Mouse (Mus musculus): ENCODE measurements around the gene Ccdc65.

The Ccdc65 gene

DNA sequence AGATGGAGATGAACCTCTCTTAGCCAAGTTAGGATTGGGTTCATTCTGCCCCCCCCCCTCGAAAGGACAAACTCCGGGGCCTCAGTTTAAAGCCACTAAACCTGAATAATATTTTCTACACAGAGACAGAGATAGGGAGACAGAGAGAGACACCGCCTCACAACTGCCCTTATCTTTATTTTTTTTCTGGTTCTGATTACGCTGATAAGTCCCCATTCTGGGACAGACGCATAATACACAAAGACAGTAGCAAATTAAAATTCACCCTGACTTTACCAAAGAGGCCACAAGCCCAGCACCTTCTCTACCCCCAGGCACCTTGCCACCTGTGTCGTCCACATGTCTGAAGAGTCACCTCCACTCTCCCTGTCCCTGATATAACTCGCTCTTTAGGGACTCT is 26.4 kb upstream of the Ccdc65 start:
- ChIA-PET CTCF (interaction anchor here in 1 of 4 experiments (0.7 kb wide), 1 partner anchor 629 kb away, joined by 3 read pairs; no protein-coding TSS in a partner anchor), POLR2A (interaction anchor here in 1 of 4 experiments (0.9 kb wide), 1 partner anchor 14 kb away, joined by 3 read pairs; no protein-coding TSS in a partner anchor)

DNA sequence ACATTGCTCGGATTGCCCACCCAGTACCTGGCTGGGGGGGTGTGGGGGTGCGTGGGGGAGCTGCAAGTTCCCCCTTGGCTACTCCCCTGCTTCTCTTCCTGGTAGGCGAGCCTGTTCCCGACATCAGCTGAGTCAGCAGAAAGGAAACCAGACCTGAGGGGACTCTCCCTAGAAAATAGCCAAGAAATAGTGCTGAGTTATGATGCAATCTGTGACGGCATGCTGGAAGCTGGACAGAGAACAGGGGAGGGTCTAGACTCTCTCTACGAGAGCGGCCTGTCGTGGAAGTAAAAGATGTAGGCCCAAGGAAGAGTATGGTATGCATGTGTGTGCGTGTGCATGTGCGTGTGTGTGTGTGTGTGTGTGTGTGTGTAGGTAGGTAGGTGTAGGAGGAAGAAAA is 24.8 kb upstream of the Ccdc65 start:
- POLR2A ChIA-PET = interaction anchor here in 2 of 4 experiments (0.6 to 0.9 kb wide), 2 partner anchors 44 to 93 kb away, joined by 3 read pairs; no protein-coding TSS in a partner anchor
- CTCF ChIA-PET = interaction anchor here in 1 of 4 experiments (0.6 kb wide), 1 partner anchor 12 kb away, joined by 3 read pairs; no protein-coding TSS in a partner anchor

DNA sequence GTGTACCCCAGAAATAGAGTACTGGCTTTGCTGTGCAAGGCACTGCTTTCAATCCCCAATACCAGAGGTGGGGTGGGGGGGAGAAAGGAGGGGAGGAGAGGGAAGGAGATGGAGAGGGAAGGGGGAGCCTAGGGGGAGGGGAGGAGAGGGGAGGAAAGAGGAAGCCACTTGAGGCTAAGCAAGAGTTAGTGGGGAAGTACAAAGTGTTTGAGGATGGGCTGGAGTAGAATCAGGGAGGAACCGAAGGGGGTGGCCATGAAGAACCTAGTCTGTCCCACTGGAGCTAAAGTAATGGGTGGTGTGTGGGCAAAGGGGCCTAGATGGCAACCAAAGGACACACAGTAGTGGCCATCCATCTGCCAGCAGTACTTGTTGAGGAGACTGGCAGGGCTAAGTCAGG is 24.3 kb upstream of the Ccdc65 start:
- ChIA-PET POLR2A (interaction anchor here in 2 of 4 experiments (0.6 to 0.9 kb wide), 2 partner anchors 44 to 93 kb away, joined by 3 read pairs; no protein-coding TSS in a partner anchor), CTCF (interaction anchor here in 1 of 4 experiments (0.6 kb wide), 1 partner anchor 12 kb away, joined by 3 read pairs; no protein-coding TSS in a partner anchor)

DNA sequence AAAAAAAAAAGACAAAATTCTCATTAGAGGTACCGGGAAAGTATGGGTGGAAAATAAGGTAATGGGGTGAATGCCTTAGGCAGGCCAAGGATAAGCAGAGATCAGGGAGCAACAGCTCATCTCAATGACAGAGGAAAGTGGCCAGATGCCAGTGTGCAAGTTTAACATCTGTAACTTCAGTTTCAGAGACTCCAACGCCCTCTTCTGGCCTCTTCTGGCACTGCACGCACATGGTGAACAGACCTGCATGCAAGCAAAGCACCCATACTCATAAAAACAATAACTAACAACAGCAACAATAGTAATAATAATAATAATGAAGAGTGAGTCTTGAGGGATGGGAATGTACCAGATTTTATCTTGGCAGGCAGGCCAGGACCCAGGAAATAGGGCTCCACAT is 22.1 kb upstream of the Ccdc65 start:
- ChIA-PET POLR2A (interaction anchor here in 3 of 4 experiments (0.6 to 2.5 kb wide), 7 partner anchors 8 to 36 kb away, joined by 3 to 11 read pairs (median 3); partner anchors contain the start of gene Rnd1 (in 3 of the 3)), CTCF (interaction anchor here in 3 of 4 experiments (0.6 to 1.5 kb wide), 11 partner anchors 9 to 1352 kb away, joined by 3 to 7 read pairs (median 3); partner anchors contain the start of genes Adcy6 (in 1 of the 3), Cacnb3 (in 1 of the 3) and Ccdc65 (in 1 of the 3))

DNA sequence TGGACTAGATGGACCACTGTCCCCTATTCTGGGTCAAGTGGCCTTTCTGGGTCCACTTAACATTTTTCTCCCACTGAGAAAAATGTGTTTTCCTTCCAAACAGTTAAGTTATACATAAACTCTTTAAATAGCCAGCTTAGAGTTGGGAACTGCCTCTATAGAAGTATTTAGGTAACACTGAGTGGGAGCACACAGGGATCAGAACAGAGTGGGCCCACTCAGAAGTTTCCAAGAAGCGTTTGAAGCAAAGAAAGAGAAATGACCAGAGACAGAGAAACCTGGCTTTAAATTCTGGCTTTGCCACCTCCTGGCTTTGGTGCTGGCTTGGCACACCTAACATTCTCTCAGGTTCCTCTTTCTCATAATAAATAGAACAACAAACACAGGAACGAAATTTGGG is 18.3 kb upstream of the Ccdc65 start:
- ChIA-PET POLR2A (no interaction called here), CTCF (interaction anchor here in 1 of 4 experiments (2.2 kb wide), 1 partner anchor 10 kb away, joined by 9 read pairs; no protein-coding TSS in a partner anchor)

DNA sequence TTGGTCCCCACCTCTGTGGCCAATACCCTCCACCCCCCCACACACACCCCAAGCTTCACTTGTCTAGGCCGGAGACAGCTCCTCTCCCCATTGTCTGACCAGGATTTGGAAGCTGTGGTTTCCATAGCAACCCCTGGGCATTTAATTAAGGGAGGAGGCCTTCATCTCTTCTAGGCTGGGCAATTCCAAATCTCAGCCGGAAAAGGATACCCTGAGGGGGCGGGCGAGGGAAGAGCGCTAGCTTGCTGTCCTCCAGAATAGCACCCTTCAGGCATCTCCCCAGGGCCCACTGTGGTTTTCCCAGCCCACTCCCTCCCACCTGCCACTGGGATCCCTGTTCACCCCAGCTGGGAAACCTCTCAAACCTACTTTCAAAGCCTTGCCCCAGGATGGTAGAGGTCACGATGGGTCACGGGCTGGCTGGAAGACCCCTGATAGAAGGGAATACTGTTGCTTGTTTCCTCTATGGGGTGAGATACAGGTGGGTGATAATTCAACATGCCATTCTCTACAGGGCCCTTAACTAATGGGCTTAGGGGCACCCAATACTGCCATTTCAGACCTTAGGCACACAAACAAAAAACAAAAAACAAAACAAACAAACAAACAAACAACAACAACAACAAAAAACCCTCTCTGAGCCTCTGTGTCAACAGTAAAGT is 16.4 kb upstream of the Ccdc65 start:
- ChIA-PET POLR2A (interaction anchor here in 3 of 4 experiments (0.7 to 1.9 kb wide), 11 partner anchors 8 to 170 kb away, joined by 3 to 11 read pairs (median 3); partner anchors contain the start of genes Rnd1 (in 3 of the 3) and Fkbp11 (in 1 of the 3)), CTCF (interaction anchor here in 3 of 4 experiments (0.6 to 2.5 kb wide), 11 partner anchors 8 to 207 kb away, joined by 3 to 10 read pairs (median 4); partner anchors contain the start of genes Ccdc65 (in 2 of the 3) and Dhh (in 1 of the 3))

DNA sequence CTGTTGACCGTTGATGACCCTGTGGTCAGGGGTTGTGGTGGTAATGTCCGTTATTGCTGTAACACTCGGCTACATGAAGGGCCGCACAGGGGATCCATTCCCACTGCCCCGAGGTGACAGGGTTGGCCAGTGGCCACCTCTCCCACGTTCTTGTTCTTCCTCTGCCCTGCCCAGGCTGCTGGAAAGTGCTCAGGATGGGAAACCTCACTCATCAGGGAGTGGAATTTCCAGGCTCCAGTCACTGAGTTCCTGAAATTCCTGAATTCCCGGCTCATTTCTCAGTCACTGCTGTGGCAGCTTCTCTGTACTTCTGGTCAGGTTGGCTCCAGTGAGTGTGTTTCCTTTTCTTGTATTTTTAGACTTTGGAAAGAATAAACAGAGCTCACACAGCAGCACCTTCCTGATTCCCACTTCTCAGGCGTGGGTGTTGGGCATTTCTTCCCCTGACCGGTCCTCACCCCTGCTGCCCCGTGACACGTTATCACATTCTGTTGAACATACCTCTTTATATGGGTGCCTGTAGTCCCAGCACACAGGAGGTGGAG is 15.8 kb upstream of the Ccdc65 start:
- POLR2A ChIA-PET = interaction anchor here in 2 of 4 experiments (0.6 to 1.7 kb wide), 3 partner anchors 15 to 19 kb away, joined by 3 to 5 read pairs (median 5); partner anchors contain the start of gene Rnd1 (in 1 of the 2)
- CTCF ChIA-PET = interaction anchor here in 2 of 4 experiments (1.0 to 2.5 kb wide), 3 partner anchors 16 to 60 kb away, joined by 3 to 9 read pairs (median 6); partner anchors contain the start of gene Ccdc65 (in 1 of the 2)

DNA sequence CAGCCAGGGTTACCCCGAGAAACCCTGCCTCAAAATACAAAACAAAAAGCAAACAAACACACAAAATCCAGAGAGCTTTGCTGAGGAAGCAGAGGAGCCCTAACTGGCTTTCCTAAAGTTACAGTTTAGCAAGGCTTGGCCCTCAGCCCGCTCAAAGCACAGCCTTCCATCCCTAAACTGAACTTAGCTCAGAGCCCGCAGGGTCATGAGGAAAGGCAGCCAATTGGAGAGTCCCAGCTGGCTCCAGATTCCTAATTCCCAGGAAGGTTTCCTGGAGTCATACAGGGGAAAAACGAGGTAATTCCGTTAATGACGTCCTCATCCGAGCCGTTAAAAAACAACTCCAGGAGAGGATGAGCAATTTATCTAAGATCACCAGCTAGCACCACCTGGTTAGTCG is 12.3 kb upstream of the Ccdc65 start:
- POLR2A ChIA-PET = interaction anchor here in 3 of 4 experiments (0.5 to 2.9 kb wide), 13 partner anchors 9 to 294 kb away, joined by 3 to 19 read pairs (median 3); partner anchors contain the start of gene Rnd1 (in 2 of the 3)
- CTCF ChIA-PET = interaction anchor here (0.5 to 1.3 kb wide), 8 partner anchors 9 to 116 kb away, joined by 3 to 8 read pairs (median 5); partner anchors contain the start of gene Ccdc65 (in 1 of the 4)

DNA sequence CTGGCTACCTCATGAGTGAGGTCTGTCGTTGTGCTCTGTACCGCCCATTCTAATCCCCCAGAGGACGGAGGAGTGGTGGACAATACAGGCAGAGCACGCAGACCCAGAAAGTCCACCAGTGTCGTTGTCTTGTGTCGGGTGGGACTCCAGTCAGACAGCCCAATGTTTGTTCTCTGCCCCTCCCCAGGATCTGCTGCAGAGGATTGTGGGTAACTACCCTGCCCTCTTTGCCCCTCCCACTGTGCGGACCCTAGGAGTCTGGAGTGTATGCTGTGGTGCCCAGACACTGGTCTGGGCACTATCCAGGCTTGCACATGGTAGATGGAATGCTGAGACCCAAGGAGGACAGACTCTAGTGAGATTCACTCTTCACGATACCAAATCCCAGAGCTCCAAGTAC is 11.8 kb upstream of the Ccdc65 start:
- CTCF ChIA-PET = interaction anchor here (0.5 to 1.3 kb wide), 9 partner anchors 8 to 117 kb away, joined by 3 to 8 read pairs (median 5); partner anchors contain the start of gene Ccdc65 (in 1 of the 4)

DNA sequence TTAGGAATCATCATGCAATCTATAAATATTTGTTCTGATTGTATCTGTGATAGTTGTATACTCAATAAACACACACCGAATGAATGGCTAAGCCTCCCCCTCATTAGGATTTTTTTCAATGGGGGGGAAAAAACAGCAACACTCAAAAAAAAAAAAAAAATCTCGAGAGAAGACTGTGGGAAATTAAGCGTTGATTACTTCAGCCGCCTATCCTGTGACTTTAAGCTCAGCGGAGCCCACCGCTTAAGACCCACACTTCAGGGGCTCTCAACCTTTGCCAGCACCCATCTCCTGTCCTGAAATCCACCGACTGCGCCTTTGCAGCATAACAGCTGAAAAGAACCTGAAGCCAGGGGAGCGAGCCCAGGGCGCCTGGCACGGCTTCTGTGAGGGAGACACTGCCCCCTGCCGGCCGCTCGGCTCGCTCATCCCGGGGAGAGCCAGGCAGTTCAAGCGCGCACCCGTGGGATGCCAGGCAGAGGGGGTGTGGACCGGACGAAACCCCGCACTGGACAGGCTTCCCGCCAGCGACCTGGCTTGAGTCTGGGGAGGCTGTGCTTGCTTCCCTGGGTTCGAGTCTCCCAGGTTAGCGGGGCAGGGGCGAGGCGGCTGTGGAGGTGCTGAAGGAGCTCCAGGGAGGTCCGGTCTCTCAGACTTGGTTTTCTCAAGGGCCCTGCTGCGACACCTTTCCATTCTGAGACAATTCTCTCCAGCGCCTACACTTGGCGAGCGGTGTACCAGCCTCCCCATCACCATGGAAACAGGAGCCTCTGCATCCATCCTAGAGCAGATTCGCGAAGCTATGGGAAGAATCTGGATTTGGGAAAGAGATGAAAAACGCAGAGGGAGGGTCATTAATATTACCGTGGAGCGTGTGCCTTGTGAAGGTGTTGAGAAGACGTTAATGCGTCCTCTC is 8.6 kb upstream of the Ccdc65 start:
- CTCF ChIA-PET = interaction anchor here (0.5 to 3.2 kb wide), 75 partner anchors 8 to 1266 kb away, joined by 3 to 22 read pairs (median 4); partner anchors contain the start of genes Ccdc65 (in 3 of the 4), Rnd1 (in 3 of the 4), Cacnb3 (in 2 of the 4) and Fkbp11 (in 2 of the 4)
- POLR2A ChIA-PET = interaction anchor here in 3 of 4 experiments (0.5 to 2.4 kb wide), 16 partner anchors 9 to 223 kb away, joined by 3 to 16 read pairs (median 3); partner anchors contain the start of genes Arf3 (in 1 of the 3), Ddx23 (in 1 of the 3) and Rnd1 (in 1 of the 3)

More for the DNA sequence above, 11.8 kb upstream of the Ccdc65 start:
- POLR2A ChIA-PET = interaction anchor here in 3 of 4 experiments (0.8 to 2.9 kb wide), 9 partner anchors 10 to 178 kb away, joined by 3 to 19 read pairs (median 3); partner anchors contain the start of gene Rnd1 (in 2 of the 3)

DNA sequence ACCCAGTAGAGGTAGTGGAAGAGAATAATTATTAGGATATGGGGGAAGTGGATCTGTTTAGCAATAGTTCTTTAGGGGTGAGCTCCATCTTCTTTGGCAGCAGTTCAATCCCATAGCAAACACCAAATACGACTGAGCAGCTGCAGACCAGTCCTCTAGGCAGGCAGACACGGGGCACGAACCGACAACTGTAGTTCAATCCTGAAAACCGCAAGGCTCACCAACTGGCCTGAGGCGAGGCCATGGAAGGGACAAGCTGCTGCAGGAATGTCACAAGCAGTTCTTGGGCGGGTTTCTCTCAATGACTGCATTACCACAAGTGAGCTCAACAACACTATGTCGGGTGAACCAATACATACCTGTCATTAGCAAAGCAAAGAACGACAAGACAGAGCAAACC is 3.7 kb upstream of the Ccdc65 start:
- ChIA-PET CTCF (interaction anchor here in 2 of 4 experiments (0.5 to 1.5 kb wide), 3 partner anchors 8 to 42 kb away, joined by 4 to 7 read pairs (median 6); no protein-coding TSS in a partner anchor), POLR2A (interaction anchor here in 2 of 4 experiments (0.5 to 1.5 kb wide), 3 partner anchors 76 to 175 kb away, joined by 3 to 10 read pairs (median 4); no protein-coding TSS in a partner anchor)

DNA sequence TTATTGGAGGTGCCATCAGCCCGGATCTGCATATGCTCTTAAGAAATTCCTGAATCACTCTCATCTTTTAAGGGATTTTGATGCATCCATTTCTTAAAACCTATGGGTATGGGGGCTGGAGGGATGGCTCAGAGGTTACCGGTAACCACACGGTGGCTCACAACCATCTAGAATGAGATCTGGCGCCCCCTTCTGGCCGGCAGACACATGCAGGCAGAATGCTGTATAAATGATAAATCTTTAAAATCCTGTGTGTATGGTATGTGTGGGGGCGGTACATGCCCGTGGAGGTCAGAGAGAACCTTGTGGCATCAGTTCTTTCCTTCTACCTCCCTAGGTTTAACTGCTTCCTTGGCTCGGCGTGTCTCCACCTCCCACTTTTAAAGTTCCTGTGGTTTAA is 2.4 kb downstream of the Ccdc65 start:
- CTCF ChIA-PET = interaction anchor here in 1 of 4 experiments (0.8 to 1.0 kb wide), 2 partner anchors 79 to 89 kb away, joined by 3 to 4 read pairs; no protein-coding TSS in a partner anchor
- POLR2A ChIA-PET = no interaction called here

DNA sequence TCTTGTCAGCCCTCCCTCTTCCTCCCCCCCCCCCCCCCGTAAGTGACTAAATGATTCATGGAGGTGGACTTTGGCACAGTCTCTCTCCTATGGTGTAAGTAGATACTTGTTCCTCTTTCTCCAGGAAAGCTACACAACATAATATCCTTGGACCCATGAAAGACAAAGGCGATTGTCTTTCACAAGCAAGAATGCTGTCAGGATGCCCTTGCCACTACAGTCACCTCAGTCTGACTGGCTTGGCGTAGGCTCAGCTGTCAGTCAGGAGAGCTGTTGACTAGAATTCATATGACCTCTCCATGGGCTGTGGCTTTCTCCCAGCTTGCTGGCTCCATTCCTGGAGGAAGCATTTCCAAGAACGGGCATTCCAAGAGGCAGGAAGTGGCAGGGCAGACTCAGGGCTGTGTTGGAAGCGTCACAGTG is 6.2 kb downstream of the Ccdc65 start:
- POLR2A ChIA-PET = interaction anchor here in 2 of 4 experiments (0.6 to 3.1 kb wide), 15 partner anchors 8 to 326 kb away, joined by 3 to 23 read pairs (median 3); partner anchors contain the start of genes Arf3 (in 1 of the 2), Ddn (in 1 of the 2), Fkbp11 (in 1 of the 2) and Rnd1 (in 1 of the 2)
- CTCF ChIA-PET = interaction anchor here in 3 of 4 experiments (0.5 to 2.9 kb wide), 7 partner anchors 8 to 351 kb away, joined by 3 to 13 read pairs (median 5); no protein-coding TSS in a partner anchor

DNA sequence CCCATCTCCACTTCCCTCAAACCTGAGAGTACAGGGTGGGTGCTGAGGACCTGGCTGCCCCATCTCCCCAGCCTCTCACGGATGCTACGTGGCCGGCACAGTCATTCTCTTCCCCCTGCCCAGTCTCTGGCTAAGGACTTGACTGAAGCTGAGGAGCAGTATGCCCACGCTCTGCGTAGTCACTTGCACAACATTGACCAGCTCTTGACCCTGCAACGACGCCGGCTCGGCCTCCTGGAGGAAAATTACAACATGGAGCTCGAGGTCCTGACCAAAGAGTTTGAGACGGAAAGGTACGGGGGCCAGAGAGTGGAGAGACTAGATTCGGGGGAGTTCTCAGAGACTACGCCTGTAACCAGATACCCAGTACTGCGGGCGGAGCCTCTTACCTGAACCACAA is 9.3 kb downstream of the Ccdc65 start:
- ChIA-PET POLR2A (interaction anchor here in 2 of 4 experiments (0.9 to 1.3 kb wide), 4 partner anchors 10 to 43 kb away, joined by 3 to 6 read pairs (median 3); partner anchors contain the start of gene Fkbp11 (in 2 of the 2)), CTCF (interaction anchor here in 2 of 4 experiments (0.6 to 1.0 kb wide), 4 partner anchors 9 to 496 kb away, joined by 3 to 4 read pairs (median 3); partner anchors contain the start of gene Ccdc65 (in 1 of the 2))

DNA sequence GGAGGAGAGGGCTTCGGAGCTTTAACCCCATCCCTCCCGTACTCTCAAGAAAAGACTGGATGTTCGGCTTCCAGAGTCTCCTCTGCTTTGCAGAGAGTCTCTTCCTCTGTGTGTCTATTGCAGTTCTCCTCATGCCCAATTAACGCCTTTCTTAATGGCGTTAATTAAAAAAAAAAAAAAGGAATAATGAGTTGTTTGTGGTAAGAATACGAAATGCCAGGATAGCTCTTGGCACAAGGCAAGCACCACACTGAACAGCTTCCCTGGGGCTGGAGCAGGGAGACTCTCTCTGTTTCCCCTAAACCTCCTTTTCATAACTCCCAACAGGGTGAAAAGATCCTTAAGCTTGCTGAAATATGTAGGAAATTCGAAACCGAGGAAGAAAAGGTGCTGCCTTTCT is 14.2 kb downstream of the Ccdc65 start:
- POLR2A ChIA-PET = interaction anchor here in 3 of 4 experiments (0.6 to 4.1 kb wide), 17 partner anchors 8 to 407 kb away, joined by 3 to 32 read pairs (median 4); partner anchors contain the start of genes Arf3 (in 1 of the 3), Ccdc65 (in 1 of the 3) and Rnd1 (in 1 of the 3)
- CTCF ChIA-PET = interaction anchor here (0.6 to 2.0 kb wide), 11 partner anchors 8 to 961 kb away, joined by 3 to 6 read pairs (median 4); no protein-coding TSS in a partner anchor

DNA sequence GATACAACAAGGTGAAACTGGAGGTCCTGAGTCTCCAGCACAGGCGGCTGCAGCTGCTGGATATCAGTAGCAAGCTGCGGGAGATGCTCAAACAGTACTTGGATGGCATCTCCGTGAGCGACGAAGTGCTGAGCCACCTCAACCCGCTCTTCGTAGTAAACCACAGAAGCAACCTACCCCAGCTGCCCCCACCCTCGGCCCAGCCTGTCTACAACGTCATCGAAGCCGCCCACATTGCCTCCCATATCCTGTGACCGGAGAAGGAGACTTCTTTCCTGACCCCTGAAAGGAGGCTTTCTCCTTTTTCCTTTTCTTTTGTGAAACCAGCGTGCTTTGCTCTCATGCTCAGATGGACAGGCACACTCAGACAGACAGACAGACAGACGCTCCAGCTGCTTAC is 14.8 kb downstream of the Ccdc65 start:
- POLR2A ChIA-PET = interaction anchor here in 3 of 4 experiments (0.6 to 4.1 kb wide), 14 partner anchors 8 to 408 kb away, joined by 3 to 32 read pairs (median 6); partner anchors contain the start of gene Rnd1 (in 1 of the 3)
- CTCF ChIA-PET = interaction anchor here (0.6 to 2.0 kb wide), 8 partner anchors 9 to 961 kb away, joined by 3 to 5 read pairs (median 4); no protein-coding TSS in a partner anchor

Measured in embryonic stem cell, embryonic (primary cell).